Mouse (Mus musculus): ENCODE results near the gene Ormdl3.

GRCm38 (mm10) chr11:98547308-98547693 lies 39.9 kb downstream of the Ormdl3 start:
- TF ChIP-seq CTCF (IDR thresholded peaks at IDR 0.05; ENCODE audit: low read depth, low read length) (no peak), POLR2A (IDR thresholded peaks at IDR 0.05; ENCODE audit: insufficient read depth, low read length) (no peak)
